Mouse (Mus musculus) CH12.LX (cell line): ENCODE data around the gene Ciao2a. TPM values are rescaled to one million over a fixed set of nuclear protein-coding genes. Genes with fewer than 3 reads are reported as not detected.

Experiments
- DNase-seq: peaks from one replicate; pipeline ENCODE4 v3.0.0-alpha.2; 2013; ENCODE audit errors: extremely low read depth
- H3K27ac ChIP-seq: 2 replicates; pipeline ENCODE4 v1.5.1; 2012; ENCODE audit warnings: low read depth, mild to moderate bottlenecking, control low read depth, moderate library complexity; ENCODE audit not compliant: insufficient read depth
- H3K27me3 ChIP-seq: replicated peaks from 2 replicates; pipeline ENCODE3; 2012; ENCODE audit warnings: inconsistent platforms
- H3K36me3 ChIP-seq, 2 experiments: replicated peaks in 1 of 2; 2 replicates each; pipeline versions ENCODE3 to v1.6.1; 2012; ENCODE audit warnings: inconsistent platforms in 1 of 2, low read length in 1 of 2, mild to moderate bottlenecking in 1 of 2, mixed read lengths in 1 of 2, moderate library complexity in 1 of 2; ENCODE audit not compliant: control insufficient read depth in 1 of 2, insufficient read depth in 1 of 2
- H3K4me1 ChIP-seq, 2 experiments: 2 replicates each; pipeline ENCODE4 v1.6.1; 2012; ENCODE audit warnings: inconsistent platforms in 1 of 2, moderate library complexity in 1 of 2; ENCODE audit not compliant: insufficient read depth in 2 of 2, control insufficient read depth in 1 of 2
- H3K4me2 ChIP-seq: 2 replicates; pipeline ENCODE4 v1.6.1; 2012; ENCODE audit warnings: low read depth, mild to moderate bottlenecking, control low read depth; ENCODE audit not compliant: poor library complexity, insufficient read depth, severe bottlenecking
- H3K4me3 ChIP-seq, 3 experiments: fragments of 150-350 bp in 1 of 3; sonication (generic) in 1 of 3; replicated peaks in 1 of 3; 2 replicates each; pipeline versions ENCODE3 to v1.5.1; 2011 to 2012; ENCODE audit warnings: low read depth in 2 of 3, low read length in 2 of 3, mild to moderate bottlenecking in 2 of 3, moderate library complexity in 2 of 3, control low read depth in 1 of 3, improper control_type of control experiment in 1 of 3, inconsistent platforms in 1 of 3, mixed read lengths in 1 of 3; ENCODE audit not compliant: poor library complexity in 1 of 3
- H3K79me2 ChIP-seq: replicated peaks from 2 replicates; pipeline ENCODE4 v1.6.1; 2012; ENCODE audit warnings: mild to moderate bottlenecking, moderate library complexity; ENCODE audit not compliant: control insufficient read depth, poor library complexity, insufficient read depth, severe bottlenecking; ENCODE audit errors: extremely low read depth
- H3K9ac ChIP-seq: 2 replicates; pipeline ENCODE4 v1.6.1; 2012; ENCODE audit warnings: low read depth, mild to moderate bottlenecking, control low read depth, moderate library complexity; ENCODE audit not compliant: insufficient read depth
- H3K9me3 ChIP-seq: replicated peaks from 2 replicates; pipeline ENCODE3; 2012; ENCODE audit warnings: low read length, inconsistent platforms, mixed read lengths
- BHLHE40 ChIP-seq: IDR thresholded peaks from 2 replicates; pipeline ENCODE4 v1.6.1; 2011; ENCODE audit warnings: mild to moderate bottlenecking, low read depth, low read length, improper control_type of control experiment
- CHD1 ChIP-seq: IDR thresholded peaks from 2 replicates; pipeline ENCODE4 v1.6.1; 2012; ENCODE audit warnings: low read depth, low read length, improper control_type of control experiment, inconsistent platforms
- CHD2 ChIP-seq: IDR thresholded peaks from 2 replicates; pipeline ENCODE4 v1.6.1; 2011; ENCODE audit warnings: low read length, improper control_type of control experiment
- CTCF ChIP-seq, 2 experiments: IDR thresholded peaks in 1 of 2; conservative IDR thresholded peaks in 1 of 2; 2 replicates each; pipeline ENCODE4 v1.5.1; 2011 to 2012; ENCODE audit warnings: low read depth in 2 of 2, low read length in 2 of 2, improper control_type of control experiment in 1 of 2, inconsistent platforms in 1 of 2, mild to moderate bottlenecking in 1 of 2, moderate library complexity in 1 of 2
- E2F4 ChIP-seq: IDR thresholded peaks from 2 replicates; pipeline ENCODE4 v1.6.1; 2011; ENCODE audit warnings: low read depth, low read length, improper control_type of control experiment; ENCODE audit not compliant: insufficient replicate concordance
- ELF1 ChIP-seq: IDR thresholded peaks from 2 replicates; pipeline ENCODE4 v1.6.1; 2014; ENCODE audit warnings: low read depth, mild to moderate bottlenecking, inconsistent platforms, low read length, improper control_type of control experiment
- EP300 ChIP-seq: IDR thresholded peaks from 2 replicates; pipeline ENCODE4 v1.6.1; 2011; ENCODE audit warnings: low read length, improper control_type of control experiment
- ETS1 ChIP-seq: conservative IDR thresholded peaks from 2 replicates; pipeline ENCODE4 v1.6.1; 2012; ENCODE audit warnings: low read depth, mild to moderate bottlenecking, inconsistent platforms, low read length, improper control_type of control experiment, moderate library complexity
- GABPA ChIP-seq: IDR thresholded peaks from 2 replicates; pipeline ENCODE4 v1.6.1; 2012; ENCODE audit warnings: low read depth, low read length, improper control_type of control experiment, inconsistent platforms; ENCODE audit not compliant: insufficient replicate concordance
- HCFC1 ChIP-seq: IDR thresholded peaks from 2 replicates; pipeline ENCODE4 v1.6.1; 2012; ENCODE audit warnings: low read depth, mild to moderate bottlenecking, inconsistent platforms, low read length, improper control_type of control experiment
- IRF4 ChIP-seq: IDR thresholded peaks from 2 replicates; pipeline ENCODE4 v1.6.1; 2014; ENCODE audit warnings: low read depth, mild to moderate bottlenecking, inconsistent platforms, low read length, improper control_type of control experiment
- JUN ChIP-seq: IDR thresholded peaks from 2 replicates; pipeline ENCODE4 v1.6.1; 2011; ENCODE audit warnings: low read depth, mild to moderate bottlenecking, low read length, improper control_type of control experiment, moderate library complexity; ENCODE audit not compliant: insufficient read depth
- JUND ChIP-seq: conservative IDR thresholded peaks from 2 replicates; pipeline ENCODE4 v1.6.1; 2011; ENCODE audit warnings: low read depth, low read length, improper control_type of control experiment
- KAT2A ChIP-seq: IDR thresholded peaks from 2 replicates; pipeline ENCODE4 v1.6.1; 2012; ENCODE audit warnings: low read length, improper control_type of control experiment, inconsistent platforms; ENCODE audit not compliant: insufficient replicate concordance
- MAFK ChIP-seq: IDR thresholded peaks from 2 replicates; pipeline ENCODE4 v1.6.1; 2011; ENCODE audit warnings: low read length, improper control_type of control experiment; ENCODE audit not compliant: insufficient replicate concordance
- MAZ ChIP-seq: IDR thresholded peaks from 2 replicates; pipeline ENCODE4 v1.6.1; 2012; ENCODE audit warnings: low read depth, mild to moderate bottlenecking, inconsistent platforms, low read length, improper control_type of control experiment, moderate library complexity
- MEF2A ChIP-seq: IDR thresholded peaks from 2 replicates; pipeline ENCODE4 v1.6.1; 2014; ENCODE audit warnings: low read depth, mild to moderate bottlenecking, inconsistent platforms, low read length, improper control_type of control experiment, borderline replicate concordance
- MXI1 ChIP-seq: IDR thresholded peaks from 2 replicates; pipeline ENCODE4 v1.6.1; 2011; ENCODE audit warnings: mild to moderate bottlenecking, low read depth, low read length, improper control_type of control experiment
- NELFE ChIP-seq: IDR thresholded peaks from 2 replicates; pipeline ENCODE4 v1.6.1; 2011; ENCODE audit warnings: low read depth, low read length, improper control_type of control experiment
- POLR2AphosphoS2 ChIP-seq: IDR thresholded peaks from 2 replicates; pipeline ENCODE4 v1.6.1; 2011; ENCODE audit warnings: low read depth, low read length, improper control_type of control experiment
- RAD21 ChIP-seq: IDR thresholded peaks from 2 replicates; pipeline ENCODE4 v1.6.1; 2011; ENCODE audit warnings: low read depth, mild to moderate bottlenecking, low read length, improper control_type of control experiment, moderate library complexity
- RCOR1 ChIP-seq: conservative IDR thresholded peaks from 2 replicates; pipeline ENCODE4 v1.6.1; 2012; ENCODE audit warnings: low read depth, mild to moderate bottlenecking, inconsistent platforms, low read length, improper control_type of control experiment
- TCF12 ChIP-seq: IDR thresholded peaks from 2 replicates; pipeline ENCODE4 v1.6.1; 2014; ENCODE audit warnings: low read depth, mild to moderate bottlenecking, inconsistent platforms, low read length, improper control_type of control experiment
- USF1 ChIP-seq: IDR thresholded peaks from 2 replicates; pipeline ENCODE4 v1.6.1; 2014; ENCODE audit warnings: low read depth, mild to moderate bottlenecking, inconsistent platforms, low read length, improper control_type of control experiment
- ZC3H11A ChIP-seq: IDR thresholded peaks from 2 replicates; pipeline ENCODE4 v1.6.1; 2012; ENCODE audit warnings: low read depth, mild to moderate bottlenecking, inconsistent platforms, low read length, improper control_type of control experiment
- ZMIZ1 ChIP-seq: IDR thresholded peaks from 2 replicates; pipeline ENCODE4 v1.6.1; 2012; ENCODE audit warnings: low read depth, mild to moderate bottlenecking, inconsistent platforms, low read length, improper control_type of control experiment
- ZNF384 ChIP-seq: IDR thresholded peaks from 2 replicates; pipeline ENCODE4 v1.6.1; 2012; ENCODE audit warnings: low read depth, low read length, improper control_type of control experiment, inconsistent platforms
- dilution Hi-C: fragments of 300-500 bp; cut with MboI; formaldehyde crosslinking; loops from 2 replicates; pipeline ENCODE4 v1.14.3; 2020; ENCODE audit warnings: low sequenced_read_pairs; ENCODE audit not compliant: extremely low pct_unique_long_range_greater_than_20kb, extremely low pct_ligation_motif_present
- in situ Hi-C: fragments of 300-500 bp; cut with MboI; formaldehyde crosslinking; loops from 3 replicates; pipeline ENCODE4 v1.14.3; 2019; ENCODE audit warnings: low sequenced_read_pairs, low pct_ligation_motif_present, low pct_unique_long_range_greater_than_20kb, mixed read lengths
- polyA plus RNA-seq: library from polyadenylated mRNA; unstranded; fragments of >175 nt; gene quantifications from 2 replicates; pipeline ENCODE4 v1.2.1, GENCODE M21; 2012; ENCODE audit warnings: low read depth; ENCODE audit not compliant: insufficient read length
- total RNA-seq, 2 experiments: library from RNA; depleted of rRNA; stranded (reverse); fragments of 300-350 nt in 1 of 2; fragments of >200 nt in 1 of 2; gene quantifications; 2 replicates each; pipeline ENCODE4 v1.2.3; 2012 to 2014

The Ciao2a gene
- total and polyA plus RNA-seq, 3 experiments: 144 to 359 (median 197) TPM

GRCm38 (mm10) chr9:66110611-66111379, 15.6 kb upstream of the Ciao2a start:
- Histone ChIP-seq H3K79me2 (peaks cover 11% of the 10 kb centered on the region; the same call in 1 of the 2 replicates), H3K4me1 (peaks cover 6 to 37% of the 10 kb centered on the region in 2 experiments; a peak in 3 of 4 replicates), H3K9ac (no peak overlapping the region), H3K36me3 (peaks cover 23 to 74% of the 10 kb centered on the region in 2 experiments), H3K4me3 (no peak overlapping the region), H3K27me3 (no peaks in the 10 kb centered on the region), H3K9me3 (no peaks in the 10 kb centered on the region), H3K4me2 (no peak overlapping the region), H3K27ac (no peak overlapping the region)
- in situ Hi-C loops: no loop called here
- dilution Hi-C loops: no loop called here
- TF ChIP-seq KAT2A (no peak), USF1 (no peak), MEF2A (no peak), IRF4 (no peak), ETS1 (no peak), HCFC1 (no peak), RAD21 (no peak), BHLHE40 (no peak), ZC3H11A (no peak), CTCF (conservative IDR thresholded peaks at IDR 0.05 in 1 of 2, IDR thresholded peaks at IDR 0.05 in 1 of 2; ENCODE audit: low read depth in 2 of 2, low read length in 2 of 2) (no peak), JUN (no peak), TCF12 (no peak), MXI1 (no peak), NELFE (no peak), RCOR1 (no peak), POLR2AphosphoS2 (no peak), EP300 (no peak), E2F4 (no peak), ZNF384 (no peak)
- no peak for DNase-seq

GRCm38 (mm10) chr9:66114341-66114740, 12.1 kb upstream of the Ciao2a start:
- in situ Hi-C loops (no loop called here), dilution Hi-C loops (no loop called here)
- H3K9ac ChIP-seq: no peak overlapping the region
- H3K4me3 ChIP-seq: no peak overlapping the region
- TF ChIP-seq ELF1 (no peak), GABPA (no peak), CHD1 (no peak), KAT2A (no peak), CHD2 (no peak), IRF4 (no peak), CTCF (conservative IDR thresholded peaks at IDR 0.05 in 1 of 2, IDR thresholded peaks at IDR 0.05 in 1 of 2; ENCODE audit: low read depth in 2 of 2, low read length in 2 of 2) (no peak), MAZ (no peak), MEF2A (no peak), MAFK (no peak), BHLHE40 (no peak), JUND (no peak), ZNF384 (no peak), ZMIZ1 (no peak)
- no peak for DNase-seq
- no peak overlapping the region for H3K27ac ChIP-seq
- peaks cover 0 to 24% of the 10 kb centered on the region in 2 experiments; a peak in 1 of 4 replicates for H3K4me1 ChIP-seq
- no peak overlapping the region for H3K4me2 ChIP-seq
- H3K27me3 ChIP-seq: no peaks in the 10 kb centered on the region
- peaks cover 18% of the 10 kb centered on the region; the same call in 1 of the 2 replicates for H3K79me2 ChIP-seq
- H3K36me3 ChIP-seq: peaks cover 10 to 70% of the 10 kb centered on the region in 2 experiments
- no peaks in the 10 kb centered on the region for H3K9me3 ChIP-seq
